Mouse (Mus musculus) intestine, embryonic 14.5 days (tissue): ENCODE data around the gene Pithd1. TPM values are rescaled to one million over a fixed set of nuclear protein-coding genes. Genes with fewer than 3 reads are reported as not detected.
A peak's percentile ranks its signal among the peaks of the same experiment; 100 is the strongest.

Experiments
- ATAC-seq: fragments of 200-750 bp; cut with Nextera tagmentation; replicated peaks from 2 replicates; pipeline ENCODE4 v1.8.0; 2017; ENCODE audit warnings: low read depth, moderate number of reproducible peaks, moderate TSS enrichment, moderate library complexity; ENCODE audit not compliant: low FRiP score, low TSS enrichment
- DNase-seq: peaks from one replicate; pipeline ENCODE4 v3.0.0-alpha.2; 2018; ENCODE audit warnings: low spot score
- H3K27ac ChIP-seq: fragments of 300-500 bp; sonication (generic); 2 replicates; pipeline ENCODE4 v1.5.1; 2014; ENCODE audit warnings: low read depth, mild to moderate bottlenecking, control low read depth
- H3K27me3 ChIP-seq: fragments of 300-500 bp; sonication (generic); replicated peaks from 2 replicates; pipeline ENCODE4 v1.6.1; 2014; ENCODE audit warnings: low read length, control low read depth; ENCODE audit not compliant: control insufficient read depth, insufficient read depth
- H3K36me3 ChIP-seq: fragments of 300-500 bp; sonication (generic); 2 replicates; pipeline ENCODE4 v1.6.1; 2014; ENCODE audit warnings: low read length, control low read depth; ENCODE audit not compliant: control insufficient read depth, insufficient read depth
- H3K4me1 ChIP-seq: fragments of 300-500 bp; sonication (generic); replicated peaks from 2 replicates; pipeline ENCODE4 v1.6.1; 2014; ENCODE audit warnings: low read length, control low read depth, mixed read lengths; ENCODE audit not compliant: control insufficient read depth, insufficient read depth
- H3K4me2 ChIP-seq: fragments of 300-500 bp; sonication (generic); 2 replicates; pipeline ENCODE4 v1.6.1; 2014; ENCODE audit warnings: low read length
- H3K4me3 ChIP-seq: fragments of 300-500 bp; sonication (generic); 2 replicates; pipeline ENCODE4 v1.5.1; 2014; ENCODE audit warnings: low read depth, low read length, control low read depth, mixed read lengths
- H3K9ac ChIP-seq: fragments of 300-500 bp; sonication (generic); 2 replicates; pipeline ENCODE4 v1.6.1; 2014; ENCODE audit warnings: mild to moderate bottlenecking, low read length
- H3K9me3 ChIP-seq: fragments of 300-500 bp; sonication (generic); 2 replicates; pipeline ENCODE4 v1.6.1; 2016; ENCODE audit warnings: low read length, control low read depth; ENCODE audit not compliant: control insufficient read depth
- WGBS: fragments of 180-500 bp; shearing (Covaris S2); extraction: QIAGEN DNeasy Blood & Tissue Kit; methylation state at CpG from one replicate; pipeline ENCODE4 v1.1.7; 2014; 5-methylcytosine and 5-hydroxymethylcytosine counted together
- polyA plus RNA-seq: library from polyadenylated mRNA; unstranded; fragments of >200 nt; fragmentation: Nextera tagmentation; extraction: Ambion mirVana; gene quantifications from 2 replicates; pipeline ENCODE4 v1.2.1, GENCODE M21; 2014

Gene Pithd1
- polyA plus RNA-seq, result 46.5 and 50.1 TPM in 2 replicates

DNA sequence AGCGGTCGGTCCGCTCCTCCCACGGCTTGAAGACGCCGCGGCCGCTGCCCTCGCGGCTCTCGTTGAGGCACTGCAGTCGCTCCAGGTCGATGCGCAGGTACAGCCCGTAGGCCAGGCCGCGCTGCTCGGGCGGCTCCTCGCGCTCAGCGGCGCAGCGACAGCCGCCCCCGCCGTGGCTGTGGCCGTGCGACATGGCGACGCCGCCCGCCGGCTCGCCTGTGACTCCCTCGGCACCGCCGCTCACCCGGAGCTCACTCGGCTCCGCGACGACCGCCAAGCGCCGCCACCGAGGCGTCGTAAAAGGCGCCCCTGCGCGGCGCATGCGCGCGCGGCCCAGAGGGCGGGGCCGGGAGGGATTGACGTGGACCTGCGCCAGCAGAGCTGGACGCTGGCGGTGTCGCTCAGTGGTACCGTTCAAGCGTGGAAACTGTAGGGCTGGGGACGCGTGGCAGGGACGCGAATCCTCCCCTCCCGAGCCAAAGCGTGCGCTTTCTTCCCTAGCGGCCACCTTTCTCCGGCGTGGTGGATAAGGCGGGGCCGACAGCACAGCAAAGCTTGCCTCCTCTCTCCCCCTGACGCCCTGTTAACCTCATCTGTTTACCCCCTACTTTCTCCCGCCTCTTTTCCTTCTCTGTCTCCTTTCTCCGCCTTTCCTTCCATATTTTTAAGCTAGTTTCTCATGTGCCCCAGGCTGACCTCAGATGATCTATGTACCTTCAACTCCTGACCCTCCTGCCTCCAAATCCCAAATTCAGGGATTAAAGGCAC is at the start of gene Pithd1:
TSS of gene Pithd1 (minus strand) at position 322 of the 768 bp plus-strand sequence.
- Histone ChIP-seq H3K9ac (peak within 1 kb of the TSS; percentile 91), H3K4me2 (peak within 1 kb of the TSS; percentile 61), H3K9me3 (no peaks in the 10 kb centered on the region), H3K4me3 (peak within 1 kb of the TSS; percentile 96), H3K27me3 (no peaks in the 10 kb centered on the region), H3K4me1 (peaks cover 11% of the 10 kb centered on the region), H3K27ac (peak within 1 kb of the TSS; percentile 68), H3K36me3 (peaks cover 28% of the 10 kb centered on the region)
- peak; percentile 95 for DNase-seq
- peak; percentile 88 for ATAC-seq
- under 1% methylated on average over 81 of the region's 81 CpGs for WGBS

GRCm38 (mm10) chr4:136035078-136035477 is 48.0 kb upstream of the Pithd1 start:
- no peak overlapping the region for H3K4me2 ChIP-seq
- no peak overlapping the region for H3K4me3 ChIP-seq
- H3K27ac ChIP-seq, result no peak overlapping the region
- H3K4me1 ChIP-seq, result no peaks in the 10 kb centered on the region
- WGBS, result 76% methylated on average over 4 of the region's 4 CpGs
- no peak for DNase-seq
- H3K27me3 ChIP-seq, result no peaks in the 10 kb centered on the region
- no peak for ATAC-seq
- H3K9me3 ChIP-seq, result no peaks in the 10 kb centered on the region
- no peak overlapping the region for H3K9ac ChIP-seq
- no peaks in the 10 kb centered on the region for H3K36me3 ChIP-seq

DNA sequence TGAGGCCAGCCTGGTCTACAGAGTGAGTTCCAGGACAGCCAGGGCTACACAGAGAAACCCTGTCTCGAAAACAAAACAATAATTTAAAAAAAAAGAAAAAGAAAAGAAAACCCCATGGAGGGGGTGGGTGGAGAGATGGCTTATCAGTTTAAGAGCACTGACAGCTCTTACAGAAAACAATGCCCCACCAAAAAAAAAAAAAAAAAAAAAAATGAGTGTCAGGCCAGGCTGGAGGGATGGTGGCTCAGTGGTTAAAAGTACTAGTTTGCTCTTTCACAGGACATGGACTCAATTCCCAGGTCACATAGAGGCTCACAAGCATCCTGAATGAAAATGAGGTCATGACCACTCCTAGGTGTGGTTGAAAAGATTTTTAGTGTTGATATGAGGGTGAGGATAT is 46.2 kb upstream of the Pithd1 start:
- 75% methylated on average over 1 of the region's 1 CpGs for WGBS
- H3K4me3 ChIP-seq, result no peak overlapping the region
- H3K27ac ChIP-seq, result no peak overlapping the region
- H3K9ac ChIP-seq, result no peak overlapping the region
- no peaks in the 10 kb centered on the region for H3K36me3 ChIP-seq
- ATAC-seq (no peak), DNase-seq (no peak)
- H3K4me2 ChIP-seq, result no peak overlapping the region
- H3K27me3 ChIP-seq, result no peaks in the 10 kb centered on the region
- no peaks in the 10 kb centered on the region for H3K4me1 ChIP-seq
- no peaks in the 10 kb centered on the region for H3K9me3 ChIP-seq

DNA sequence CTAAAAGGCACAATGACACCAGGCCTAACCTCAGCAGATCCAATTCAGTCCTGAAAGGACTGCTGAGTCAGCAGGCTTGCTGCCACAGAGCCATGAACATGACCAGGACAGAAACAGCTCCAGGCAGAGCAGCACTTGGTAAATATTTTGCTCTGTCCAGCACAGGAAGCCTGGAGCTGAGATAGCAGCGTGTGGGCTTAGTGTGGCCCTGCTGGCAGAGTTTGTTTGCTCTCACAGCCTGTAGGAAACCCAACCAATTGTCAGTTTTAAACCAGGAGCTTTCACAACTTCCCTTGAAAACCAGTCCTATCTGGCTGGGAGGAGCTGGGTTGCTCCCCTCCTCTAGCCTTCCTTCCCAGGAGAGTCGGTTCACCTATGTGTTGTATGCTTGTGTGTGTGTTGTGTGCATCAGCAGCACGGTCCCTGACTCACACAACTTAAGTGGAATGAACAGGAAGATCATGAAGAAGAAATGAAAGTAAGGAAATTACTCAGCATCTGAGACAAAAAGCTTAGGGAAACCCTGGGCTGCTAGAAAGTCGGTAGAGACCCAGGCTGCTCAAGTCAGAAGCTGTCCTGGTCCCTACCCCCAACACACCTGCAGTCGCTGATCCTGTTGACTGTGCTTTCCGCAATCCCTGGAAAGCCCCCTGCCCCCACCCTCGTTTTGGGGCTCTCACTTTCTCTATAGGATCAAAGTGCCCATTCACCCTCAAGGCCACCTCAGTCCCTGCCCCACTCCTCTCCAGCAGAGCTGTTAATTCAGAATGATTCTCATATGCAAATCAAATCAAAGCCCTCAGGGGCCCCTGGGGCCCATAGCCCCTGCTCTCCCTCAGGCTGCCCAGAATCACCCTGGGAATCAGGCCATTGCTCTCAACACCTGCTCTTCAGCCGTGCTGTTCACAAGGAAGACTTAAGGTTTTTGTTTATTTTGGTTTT is 44.2 kb upstream of the Pithd1 start:
- WGBS, result 13% methylated on average over 8 of the region's 8 CpGs
- ATAC-seq, result 0 out of 2 replicates have a peak, but pooled peaks have one; percentile 23

DNA sequence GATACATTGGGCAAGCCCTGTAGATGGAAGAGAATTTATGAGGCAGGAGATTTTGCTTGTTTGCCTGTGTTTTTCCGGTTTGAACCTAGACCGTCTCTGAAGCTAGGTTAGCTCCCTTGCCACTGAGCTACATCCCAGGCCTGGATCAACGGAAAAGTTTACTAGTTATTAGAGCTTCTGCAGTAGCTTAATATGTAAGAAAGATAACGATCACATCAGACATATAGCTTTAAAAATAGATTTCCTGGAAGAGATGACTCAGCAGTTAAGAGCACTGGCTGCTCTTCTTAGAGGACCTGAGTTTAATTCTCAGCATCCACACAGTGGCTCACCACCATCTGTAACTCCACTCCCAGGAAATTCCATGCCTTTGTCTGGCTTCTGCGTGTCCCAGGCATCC is 41.6 kb upstream of the Pithd1 start:
- DNase-seq, result no peak
- ATAC-seq, result no peak
- H3K4me3 ChIP-seq, result no peak overlapping the region
- H3K4me1 ChIP-seq, result no peaks in the 10 kb centered on the region
- no peak overlapping the region for H3K27ac ChIP-seq
- H3K4me2 ChIP-seq, result no peak overlapping the region
- no peaks in the 10 kb centered on the region for H3K36me3 ChIP-seq
- H3K9ac ChIP-seq, result no peak overlapping the region
- no peaks in the 10 kb centered on the region for H3K9me3 ChIP-seq
- 81% methylated on average over 5 of the region's 5 CpGs for WGBS
- no peaks in the 10 kb centered on the region for H3K27me3 ChIP-seq

More for the DNA sequence above, 44.2 kb upstream of the Pithd1 start:
- Histone ChIP-seq H3K9me3 (no peaks in the 10 kb centered on the region), H3K4me1 (no peaks in the 10 kb centered on the region), H3K4me2 (no peak overlapping the region), H3K9ac (no peak overlapping the region), H3K27me3 (no peaks in the 10 kb centered on the region), H3K4me3 (no peak overlapping the region), H3K27ac (0 out of 2 replicates have a peak overlapping the region, but pooled peaks have one; percentile 9), H3K36me3 (no peaks in the 10 kb centered on the region)
- peak; percentile 59 for DNase-seq

DNA sequence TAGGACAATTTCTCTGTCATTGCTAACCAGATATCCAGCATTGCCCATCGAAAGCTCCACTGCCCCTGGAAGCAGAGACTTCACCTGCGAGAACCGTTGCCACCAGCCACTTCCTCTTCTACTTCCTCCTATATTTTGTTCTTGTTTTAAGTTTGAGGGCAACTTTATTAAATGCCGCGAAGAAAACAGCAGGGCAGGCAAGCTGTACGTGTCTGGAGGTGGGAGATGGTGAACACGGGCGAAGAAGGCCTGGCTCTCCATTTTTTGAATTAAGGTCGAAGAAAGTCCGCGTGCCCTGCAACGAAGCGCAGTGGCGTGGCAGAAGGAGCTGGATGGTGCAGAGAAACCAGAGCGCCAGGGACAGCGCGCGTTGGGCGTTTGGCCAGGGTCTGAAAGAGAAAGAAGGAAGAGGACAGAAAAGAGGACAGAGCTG is 41.1 kb upstream of the Pithd1 start:
- H3K27ac ChIP-seq, result no peak overlapping the region
- H3K36me3 ChIP-seq, result no peaks in the 10 kb centered on the region
- H3K9ac ChIP-seq, result no peak overlapping the region
- H3K9me3 ChIP-seq, result no peaks in the 10 kb centered on the region
- DNase-seq (no peak), ATAC-seq (no peak)
- no peak overlapping the region for H3K4me3 ChIP-seq
- 88% methylated on average over 19 of the region's 19 CpGs for WGBS
- H3K4me2 ChIP-seq, result no peak overlapping the region
- H3K4me1 ChIP-seq, result no peaks in the 10 kb centered on the region
- no peaks in the 10 kb centered on the region for H3K27me3 ChIP-seq

GRCm38 (mm10) chr4:136027416-136028131 is 40.5 kb upstream of the Pithd1 start:
- 83% methylated on average over 8 of the region's 8 CpGs for WGBS
- Histone ChIP-seq H3K27ac (no peak overlapping the region), H3K9me3 (no peaks in the 10 kb centered on the region), H3K4me3 (no peak overlapping the region), H3K27me3 (no peaks in the 10 kb centered on the region), H3K36me3 (no peaks in the 10 kb centered on the region), H3K4me1 (no peaks in the 10 kb centered on the region), H3K9ac (no peak overlapping the region), H3K4me2 (no peak overlapping the region)
- no peak for DNase-seq
- no peak for ATAC-seq

GRCm38 (mm10) chr4:136025350-136025749 is 38.3 kb upstream of the Pithd1 start:
- H3K27me3 ChIP-seq, result no peaks in the 10 kb centered on the region
- H3K4me2 ChIP-seq, result no peak overlapping the region
- 75% methylated on average over 1 of the region's 1 CpGs for WGBS
- no peak overlapping the region for H3K9ac ChIP-seq
- H3K36me3 ChIP-seq, result no peaks in the 10 kb centered on the region
- H3K27ac ChIP-seq, result no peak overlapping the region
- no peaks in the 10 kb centered on the region for H3K9me3 ChIP-seq
- ATAC-seq, result no peak
- H3K4me3 ChIP-seq, result no peak overlapping the region
- DNase-seq, result no peak
- H3K4me1 ChIP-seq, result peaks cover 2% of the 10 kb centered on the region
